Mouse (Mus musculus): ENCODE measurements at regions not wholly inside any gene's neighbourhood (a gene's known extent, or its start where the extent isn't known, plus 50 kb on each side); places are given as distances from the start of the nearest gene placed in this dataset.

DNA sequence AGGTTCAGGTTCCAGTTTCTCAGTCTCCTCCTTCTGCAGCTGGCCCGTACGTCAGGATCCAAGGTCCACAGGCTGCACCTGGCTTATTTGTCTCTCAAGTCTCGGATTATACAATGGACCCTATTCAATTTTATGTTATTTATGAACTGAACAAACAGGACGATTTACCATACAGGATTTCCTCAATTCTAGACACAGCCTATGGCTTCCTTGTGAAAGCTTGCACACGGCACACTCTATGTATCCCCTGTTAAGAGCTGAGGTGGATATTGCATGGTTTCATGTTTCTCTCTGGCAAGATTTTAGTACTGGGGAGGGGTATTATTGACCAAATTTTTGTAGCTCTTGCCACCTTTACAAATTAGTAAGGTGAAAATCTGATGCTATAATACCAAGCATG is 81.6 kb upstream of the Plcb4 start:
- TF ChIP-seq CTCF (IDR thresholded peaks at IDR 0.05; ENCODE audit: borderline replicate concordance, insufficient read depth, low read depth, low read length) (no peak), POLR2A (IDR thresholded peaks at IDR 0.05; ENCODE audit: borderline replicate concordance, insufficient read depth, low read length) (no peak)

Data from cerebellum, adult 2 months (tissue).